Mouse (Mus musculus): ENCODE data around the gene Tmem80. TPM values are rescaled to one million over a fixed set of nuclear protein-coding genes. Genes with fewer than 3 reads are reported as not detected.

Tmem80 gene
- polyA plus RNA-seq, 1 experiment = 4.6 TPM

GRCm38 (mm10) chr7:141315974-141316373 lies 11.6 kb upstream of the Tmem80 start:
- H3K27me3 ChIP-seq (ENCODE audit: control insufficient read depth) = no peaks in the 10 kb centered on the region
- TF ChIP-seq TAL1 (IDR thresholded peaks at IDR 0.05; ENCODE audit: low read length) = no peak
- no peak for TF ChIP-seq GATA1 (IDR thresholded peaks at IDR 0.05; ENCODE audit: low read length)
- H3K4me1 ChIP-seq (ENCODE audit: control insufficient read depth) = peaks cover 2% of the 10 kb centered on the region; the same call in 1 of the 2 replicates
- no peak overlapping the region for H3K4me3 ChIP-seq (replicated peaks)
- H3K36me3 ChIP-seq (ENCODE audit: control insufficient read depth) = peaks cover 98% of the 10 kb centered on the region
- no peaks in the 10 kb centered on the region for H3K9me3 ChIP-seq (ENCODE audit: control insufficient read depth, low read length)

- Histone ChIP-seq H3K4me3 (replicated peaks) (no peak overlapping the region), H3K36me3 (ENCODE audit: control insufficient read depth) (peaks cover 98% of the 10 kb centered on the region), H3K4me1 (ENCODE audit: control insufficient read depth) (peaks cover 4% of the 10 kb centered on the region; the same call in 1 of the 2 replicates), H3K9me3 (ENCODE audit: control insufficient read depth, low read length) (no peaks in the 10 kb centered on the region), H3K27me3 (ENCODE audit: control insufficient read depth) (no peaks in the 10 kb centered on the region)
- no peak for TF ChIP-seq GATA1 (IDR thresholded peaks at IDR 0.05; ENCODE audit: low read length)
- no peak for TF ChIP-seq TAL1 (IDR thresholded peaks at IDR 0.05; ENCODE audit: low read length)
Observed at GRCm38 (mm10) chr7:141317619-141318132, 9.9 kb upstream of the Tmem80 start.

GRCm38 (mm10) chr7:141319446-141319845 lies 8.1 kb upstream of the Tmem80 start:
- no peaks in the 10 kb centered on the region for H3K27me3 ChIP-seq (ENCODE audit: control insufficient read depth)
- H3K36me3 ChIP-seq (ENCODE audit: control insufficient read depth) = peaks cover 99% of the 10 kb centered on the region
- no peaks in the 10 kb centered on the region for H3K9me3 ChIP-seq (ENCODE audit: control insufficient read depth, low read length)
- no peak overlapping the region for H3K4me3 ChIP-seq (replicated peaks)
- H3K4me1 ChIP-seq (ENCODE audit: control insufficient read depth) = peaks cover 13% of the 10 kb centered on the region
- TF ChIP-seq GATA1 (IDR thresholded peaks at IDR 0.05; ENCODE audit: low read length) (no peak), TAL1 (IDR thresholded peaks at IDR 0.05; ENCODE audit: low read length) (no peak)

DNA sequence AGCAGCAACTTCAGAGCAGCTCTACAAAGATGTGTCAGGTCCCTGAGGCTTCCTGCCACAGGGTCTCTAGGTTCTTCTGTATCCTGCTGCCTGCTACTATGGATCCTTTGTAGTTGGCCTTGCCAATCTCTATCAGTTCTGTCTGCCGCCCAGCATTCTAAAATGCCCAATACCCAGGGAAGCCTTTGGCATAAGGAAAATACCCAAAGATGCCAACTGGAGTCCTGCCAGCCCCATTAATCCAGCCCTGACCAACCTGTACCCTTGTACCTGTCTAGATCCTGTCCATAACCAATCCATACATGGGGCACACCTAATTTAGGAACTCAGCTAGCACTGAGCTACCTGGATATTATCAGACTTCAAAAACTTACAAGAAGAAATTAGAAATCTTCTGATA lies 2.9 kb upstream of the Tmem80 start:
- TF ChIP-seq GATA1 (IDR thresholded peaks at IDR 0.05; ENCODE audit: low read length) (no peak), TAL1 (IDR thresholded peaks at IDR 0.05; ENCODE audit: low read length) (no peak)
- Histone ChIP-seq H3K36me3 (ENCODE audit: control insufficient read depth) (peaks cover 63% of the 10 kb centered on the region), H3K9me3 (ENCODE audit: control insufficient read depth, low read length) (no peaks in the 10 kb centered on the region), H3K4me3 (replicated peaks) (no peak overlapping the region), H3K4me1 (ENCODE audit: control insufficient read depth) (peaks cover 52% of the 10 kb centered on the region), H3K27me3 (ENCODE audit: control insufficient read depth) (0 out of 2 replicates have a peak, but pooled peaks cover 2% of the 10 kb centered on the region)

GRCm38 (mm10) chr7:141326546-141327446 lies 743 bp upstream of the Tmem80 start:
- 0 out of 2 replicates have a peak, but pooled peaks cover 2% of the 10 kb centered on the region for H3K27me3 ChIP-seq (ENCODE audit: control insufficient read depth)
- H3K4me3 ChIP-seq (replicated peaks) = peak overlapping the region; percentile 85
- H3K4me1 ChIP-seq (ENCODE audit: control insufficient read depth) = peaks cover 53% of the 10 kb centered on the region
- H3K9me3 ChIP-seq (ENCODE audit: control insufficient read depth, low read length) = no peaks in the 10 kb centered on the region
- TF ChIP-seq GATA1 (IDR thresholded peaks at IDR 0.05; ENCODE audit: low read length) (no peak), TAL1 (IDR thresholded peaks at IDR 0.05; ENCODE audit: low read length) (no peak)
- H3K36me3 ChIP-seq (ENCODE audit: control insufficient read depth) = peaks cover 44% of the 10 kb centered on the region

DNA sequence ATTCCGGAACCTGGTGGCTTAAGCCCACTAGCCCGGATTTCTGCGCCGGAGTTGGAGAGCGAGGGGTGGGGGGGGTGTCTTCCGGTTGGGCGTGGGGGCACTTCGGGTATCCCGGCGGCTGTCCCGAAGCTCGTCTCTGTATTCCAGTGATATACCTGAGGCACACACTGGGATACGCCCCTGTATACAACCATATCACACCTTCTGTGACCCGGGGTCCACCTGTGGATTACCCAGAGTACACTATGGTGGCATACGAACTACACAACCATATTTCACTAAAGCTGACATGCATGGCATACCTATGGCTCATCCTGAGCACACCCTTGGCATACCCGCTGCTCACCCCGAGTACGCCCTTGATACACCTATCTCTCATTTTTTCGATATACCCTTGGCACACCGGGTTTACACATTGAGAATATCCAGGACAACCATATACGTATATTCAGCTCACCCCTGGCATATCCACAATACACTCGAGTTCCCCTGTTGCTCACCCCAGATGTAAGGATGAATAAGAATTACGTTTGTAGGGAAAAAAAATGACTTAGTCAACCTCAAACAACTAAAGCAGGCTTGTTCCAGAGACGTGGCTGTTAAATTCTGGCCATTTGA lies 943 bp downstream of the Tmem80 start:
- peak overlapping the region; percentile 85 for H3K4me3 ChIP-seq (replicated peaks)
- peaks cover 43% of the 10 kb centered on the region for H3K36me3 ChIP-seq (ENCODE audit: control insufficient read depth)
- 0 out of 2 replicates have a peak, but pooled peaks cover 2% of the 10 kb centered on the region for H3K27me3 ChIP-seq (ENCODE audit: control insufficient read depth)
- no peaks in the 10 kb centered on the region for H3K9me3 ChIP-seq (ENCODE audit: control insufficient read depth, low read length)
- peaks cover 49% of the 10 kb centered on the region for H3K4me1 ChIP-seq (ENCODE audit: control insufficient read depth)
- no peak for TF ChIP-seq GATA1 (IDR thresholded peaks at IDR 0.05; ENCODE audit: low read length)
- TF ChIP-seq TAL1 (IDR thresholded peaks at IDR 0.05; ENCODE audit: low read length) = no peak

DNA sequence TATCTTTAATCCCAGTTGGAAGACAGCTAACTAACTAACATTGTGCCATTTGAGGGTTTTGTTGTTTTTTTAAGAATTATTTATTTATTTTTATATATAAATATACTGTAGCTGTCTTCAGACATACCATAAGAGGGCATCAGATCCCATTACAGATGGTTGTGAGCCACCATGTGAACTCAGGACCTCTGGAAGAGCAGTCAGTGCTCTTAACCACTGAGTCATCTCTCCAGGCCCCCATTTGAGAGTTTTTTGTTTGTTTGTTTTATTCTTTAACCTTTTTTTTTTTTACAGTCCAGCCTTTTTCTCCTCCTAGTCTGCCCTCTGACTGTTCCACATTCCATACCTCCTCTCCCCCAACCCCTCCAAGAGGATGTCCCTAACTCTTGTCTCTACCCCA lies 3.2 kb downstream of the Tmem80 start:
- no peak for TF ChIP-seq TAL1 (IDR thresholded peaks at IDR 0.05; ENCODE audit: low read length)
- TF ChIP-seq GATA1 (IDR thresholded peaks at IDR 0.05; ENCODE audit: low read length) = no peak
- H3K27me3 ChIP-seq (ENCODE audit: control insufficient read depth) = 0 out of 2 replicates have a peak, but pooled peaks cover 2% of the 10 kb centered on the region
- H3K4me1 ChIP-seq (ENCODE audit: control insufficient read depth) = peaks cover 33% of the 10 kb centered on the region
- no peaks in the 10 kb centered on the region for H3K9me3 ChIP-seq (ENCODE audit: control insufficient read depth, low read length)
- H3K36me3 ChIP-seq (ENCODE audit: control insufficient read depth) = peaks cover 47% of the 10 kb centered on the region
- H3K4me3 ChIP-seq (replicated peaks) = no peak overlapping the region

DNA sequence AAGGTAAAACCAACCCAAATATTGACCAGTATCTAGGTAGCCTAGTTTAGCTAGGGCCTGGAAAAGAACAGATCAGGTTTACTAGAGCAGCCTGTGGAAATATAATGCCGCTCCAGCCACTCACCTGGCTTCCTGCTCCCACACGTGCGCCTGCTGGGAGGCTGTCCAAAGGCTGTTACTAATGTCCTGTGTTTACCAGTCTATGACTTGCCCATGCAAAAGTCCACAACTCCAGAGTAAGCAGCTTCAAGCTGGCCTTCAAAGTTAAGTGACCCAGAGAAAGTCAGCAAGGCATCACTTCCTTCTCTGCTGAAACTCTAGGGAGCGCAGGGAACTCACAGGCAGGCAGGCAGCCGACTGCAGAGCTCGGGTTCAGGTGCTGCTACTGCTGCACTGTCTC lies 4.5 kb downstream of the Tmem80 start:
- H3K4me1 ChIP-seq (ENCODE audit: control insufficient read depth) = peaks cover 21% of the 10 kb centered on the region
- H3K9me3 ChIP-seq (ENCODE audit: control insufficient read depth, low read length) = no peaks in the 10 kb centered on the region
- no peaks in the 10 kb centered on the region for H3K27me3 ChIP-seq (ENCODE audit: control insufficient read depth)
- H3K4me3 ChIP-seq (replicated peaks) = no peak overlapping the region
- H3K36me3 ChIP-seq (ENCODE audit: control insufficient read depth) = peaks cover 43% of the 10 kb centered on the region
- TF ChIP-seq TAL1 (IDR thresholded peaks at IDR 0.05; ENCODE audit: low read length) (no peak), GATA1 (IDR thresholded peaks at IDR 0.05; ENCODE audit: low read length) (no peak)

GRCm38 (mm10) chr7:141335044-141335579 lies 7.6 kb downstream of the Tmem80 start:
- TF ChIP-seq TAL1 (IDR thresholded peaks at IDR 0.05; ENCODE audit: low read length) (no peak), GATA1 (IDR thresholded peaks at IDR 0.05; ENCODE audit: low read length) (no peak)

More at GRCm38 (mm10) chr7:141335044-141335579, 7.6 kb downstream of the Tmem80 start:
- Histone ChIP-seq H3K4me3 (replicated peaks) (no peak overlapping the region), H3K9me3 (ENCODE audit: control insufficient read depth, low read length) (no peaks in the 10 kb centered on the region), H3K27me3 (ENCODE audit: control insufficient read depth) (peaks cover 6% of the 10 kb centered on the region), H3K4me1 (ENCODE audit: control insufficient read depth) (peaks cover 21% of the 10 kb centered on the region), H3K36me3 (ENCODE audit: control insufficient read depth) (peaks cover 43% of the 10 kb centered on the region)
